Comparison of ENCODE assay signal across 13 mouse cellular contexts in the genomic region with DNA sequence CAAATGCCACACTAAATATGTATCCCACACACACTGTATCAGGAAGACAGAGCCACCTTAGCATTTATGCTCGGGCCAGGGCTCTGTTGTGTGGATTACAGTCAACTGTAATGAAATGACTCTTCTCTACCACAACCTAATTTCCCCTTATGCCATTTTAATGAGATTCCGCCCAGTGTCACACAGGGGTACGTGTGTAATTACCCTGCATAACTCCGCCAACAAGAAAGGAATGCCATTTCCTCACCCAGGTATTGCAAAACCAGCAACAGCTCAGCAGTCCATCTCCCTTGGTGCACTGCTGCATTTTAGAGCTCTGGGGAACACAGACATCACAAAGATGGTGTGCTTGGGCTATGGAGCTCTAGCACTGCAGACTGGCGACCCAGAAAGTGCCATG.
A peak's percentile ranks its signal among the peaks of the same experiment; 100 is the strongest.
DNase-seq lines count a peak whose midpoint lies in the region; ATAC-seq lines count a peak whose summit lies in the region.
"Had no signal": no experiment of that assay in that cellular context is flagged by ENCODE, and none has a peak within 500 bp of the region (broad histone marks: within the 10 kb centered on the region; RNA-seq: fewer than 3 reads in every experiment).

No protein-coding gene starts in this region.

- no peak overlapping the region for H3K4me2 ChIP-seq in lung, embryonic 16.5 days (ENCODE audit: low read depth, low read length)
- H3K4me2 ChIP-seq in embryonic facial prominence, embryonic 15.5 days (replicated peaks): no peak overlapping the region
- H3K4me2 ChIP-seq in hindbrain, embryonic 14.5 days (replicated peaks): no peak overlapping the region
- no peak overlapping the region for H3K4me2 ChIP-seq in midbrain, embryonic 16.5 days (ENCODE audit: low read length)
- H3K4me2 ChIP-seq: liver, embryonic 13.5 days had no signal

- H3K27me3 ChIP-seq in lung, embryonic 16.5 days (ENCODE audit: control insufficient read depth, insufficient read depth, low read depth, low read length): no peaks in the 10 kb centered on the region
- no peaks in the 10 kb centered on the region for H3K27me3 ChIP-seq in embryonic facial prominence, embryonic 15.5 days
- H3K27me3 ChIP-seq in hindbrain, embryonic 14.5 days (ENCODE audit: control insufficient read depth, insufficient read depth, low read length): no peaks in the 10 kb centered on the region
- H3K27me3 ChIP-seq in midbrain, embryonic 16.5 days (ENCODE audit: control insufficient read depth, insufficient read depth, low read depth, low read length): no peaks in the 10 kb centered on the region
- H3K27me3 ChIP-seq: liver, embryonic 13.5 days had no signal

- H3K4me1 ChIP-seq in lung, embryonic 16.5 days (replicated peaks; ENCODE audit: control insufficient read depth, insufficient read depth, low read length): peaks cover 12% of the 10 kb centered on the region
- H3K4me1 ChIP-seq in embryonic facial prominence, embryonic 15.5 days: peaks cover 10% of the 10 kb centered on the region
- peaks cover 32% of the 10 kb centered on the region for H3K4me1 ChIP-seq in hindbrain, embryonic 14.5 days (replicated peaks; ENCODE audit: control insufficient read depth, insufficient read depth, low read length)
- peaks cover 25% of the 10 kb centered on the region for H3K4me1 ChIP-seq in midbrain, embryonic 16.5 days (ENCODE audit: control insufficient read depth, insufficient read depth, low read length)
- H3K4me1 ChIP-seq: liver, embryonic 13.5 days had no signal

- H3K9me3 ChIP-seq in lung, embryonic 16.5 days (ENCODE audit: control insufficient read depth, low read length): no peaks in the 10 kb centered on the region
- H3K9me3 ChIP-seq in embryonic facial prominence, embryonic 15.5 days (replicated peaks): no peaks in the 10 kb centered on the region
- H3K9me3 ChIP-seq in hindbrain, embryonic 14.5 days (ENCODE audit: control insufficient read depth, low read length): no peaks in the 10 kb centered on the region
- no peaks in the 10 kb centered on the region for H3K9me3 ChIP-seq in midbrain, embryonic 16.5 days (replicated peaks; ENCODE audit: control insufficient read depth, low read length, poor library complexity, severe bottlenecking)
- H3K9me3 ChIP-seq: liver, embryonic 13.5 days; megakaryocyte, embryonic 14.5 days had no signal

- H3K27ac ChIP-seq in lung, embryonic 16.5 days (ENCODE audit: low read length): no peak overlapping the region
- 0 out of 2 replicates have a peak overlapping the region, but pooled peaks have one; percentile 34 for H3K27ac ChIP-seq in embryonic facial prominence, embryonic 15.5 days (replicated peaks)
- H3K27ac ChIP-seq in hindbrain, embryonic 14.5 days: peak overlapping the region; percentile 60
- H3K27ac ChIP-seq in midbrain, embryonic 16.5 days (ENCODE audit: low read length): 0 out of 2 replicates have a peak overlapping the region, but pooled peaks have one; percentile 17
- H3K27ac ChIP-seq: liver, embryonic 13.5 days had no signal

- no peak for DNase-seq in lung, postnatal 4 days
- no peak for DNase-seq in hindbrain, embryonic 14.5 days (ENCODE audit: low spot score)
- no peak for DNase-seq in gastrocnemius, postnatal 25 days
- DNase-seq in thymus, postnatal 10 days (ENCODE audit: low spot score in 2 of 2): no peak
- no peak for DNase-seq in gastrocnemius, adult 8-10 months (ENCODE audit: low spot score in 2 of 2)
- DNase-seq: cerebellum, postnatal 10 days; liver, embryonic 13.5 days; retina, postnatal 1 day had no signal

- ATAC-seq in lung, embryonic 16.5 days (ENCODE audit: low read depth): peak; percentile 44; the same call in 1 of the 2 replicates
- ATAC-seq in embryonic facial prominence, embryonic 15.5 days (ENCODE audit: insufficient number of reproducible peaks, low FRiP score, low TSS enrichment, low read depth): no peak
- ATAC-seq in hindbrain, embryonic 14.5 days (ENCODE audit: low FRiP score): peak; percentile 29; the same call in 1 of the 2 replicates
- no peak for ATAC-seq in midbrain, embryonic 16.5 days
- ATAC-seq: CD4-positive, CD25-positive, alpha-beta regulatory T cell, adult 4 months had no signal

- WGBS in lung, embryonic 16.5 days: 54% methylated on average over 5 of the region's 5 CpGs
- 62% methylated on average over 5 of the region's 5 CpGs for WGBS in embryonic facial prominence, embryonic 15.5 days
- WGBS in hindbrain, embryonic 14.5 days: 52% methylated on average over 5 of the region's 5 CpGs
- 52% methylated on average over 5 of the region's 5 CpGs for WGBS in midbrain, embryonic 16.5 days

- no peaks in the 10 kb centered on the region for H3K36me3 ChIP-seq in lung, embryonic 16.5 days (ENCODE audit: control insufficient read depth, insufficient read depth, low read length)
- no peaks in the 10 kb centered on the region for H3K36me3 ChIP-seq in embryonic facial prominence, embryonic 15.5 days
- H3K36me3 ChIP-seq in hindbrain, embryonic 14.5 days (replicated peaks; ENCODE audit: control insufficient read depth, insufficient read depth): no peaks in the 10 kb centered on the region
- no peaks in the 10 kb centered on the region for H3K36me3 ChIP-seq in midbrain, embryonic 16.5 days (ENCODE audit: control insufficient read depth, insufficient read depth, low read length)
- H3K36me3 ChIP-seq: liver, embryonic 13.5 days had no signal

- no peak overlapping the region for H3K9ac ChIP-seq in lung, embryonic 16.5 days (ENCODE audit: low read length)
- H3K9ac ChIP-seq in embryonic facial prominence, embryonic 15.5 days: no peak overlapping the region
- no peak overlapping the region for H3K9ac ChIP-seq in hindbrain, embryonic 14.5 days
- H3K9ac ChIP-seq in midbrain, embryonic 16.5 days (ENCODE audit: low read depth, low read length): no peak overlapping the region
- H3K9ac ChIP-seq: liver, embryonic 13.5 days had no signal

- no peak overlapping the region for H3K4me3 ChIP-seq in lung, embryonic 16.5 days (ENCODE audit: low read length)
- no peak overlapping the region for H3K4me3 ChIP-seq in embryonic facial prominence, embryonic 15.5 days (replicated peaks)
- H3K4me3 ChIP-seq in hindbrain, embryonic 14.5 days (replicated peaks; ENCODE audit: low read length): no peak overlapping the region
- H3K4me3 ChIP-seq in midbrain, embryonic 16.5 days (ENCODE audit: low read depth, low read length): no peak overlapping the region
- H3K4me3 ChIP-seq: liver, embryonic 13.5 days; megakaryocyte, embryonic 14.5 days had no signal

Comparison
In these comparisons a context has a peak if more than half of its experiments do, and no peak if none do; other contexts are left out.
1. ATAC-seq: peak in lung, embryonic 16.5 days (single experiment) and hindbrain, embryonic 14.5 days (single experiment); none in embryonic facial prominence, embryonic 15.5 days (single experiment) and midbrain, embryonic 16.5 days (single experiment).